Mouse (Mus musculus) spleen, adult 2 months (tissue): ENCODE measurements around the gene Kcnab1.

Source experiments
- CTCF ChIP-seq: fragments of 200-500 bp; IDR thresholded peaks from 2 replicates; pipeline ENCODE4 v1.5.1; 2011; ENCODE audit warnings: mild to moderate bottlenecking, inconsistent platforms; ENCODE audit not compliant: insufficient read depth, insufficient read length, insufficient replicate concordance; ENCODE audit errors: extremely low read depth
- POLR2A ChIP-seq: fragments of 200-500 bp; IDR thresholded peaks from 2 replicates; pipeline ENCODE4 v1.6.1; 2011; ENCODE audit warnings: low read depth, low read length, inconsistent platforms

DNA sequence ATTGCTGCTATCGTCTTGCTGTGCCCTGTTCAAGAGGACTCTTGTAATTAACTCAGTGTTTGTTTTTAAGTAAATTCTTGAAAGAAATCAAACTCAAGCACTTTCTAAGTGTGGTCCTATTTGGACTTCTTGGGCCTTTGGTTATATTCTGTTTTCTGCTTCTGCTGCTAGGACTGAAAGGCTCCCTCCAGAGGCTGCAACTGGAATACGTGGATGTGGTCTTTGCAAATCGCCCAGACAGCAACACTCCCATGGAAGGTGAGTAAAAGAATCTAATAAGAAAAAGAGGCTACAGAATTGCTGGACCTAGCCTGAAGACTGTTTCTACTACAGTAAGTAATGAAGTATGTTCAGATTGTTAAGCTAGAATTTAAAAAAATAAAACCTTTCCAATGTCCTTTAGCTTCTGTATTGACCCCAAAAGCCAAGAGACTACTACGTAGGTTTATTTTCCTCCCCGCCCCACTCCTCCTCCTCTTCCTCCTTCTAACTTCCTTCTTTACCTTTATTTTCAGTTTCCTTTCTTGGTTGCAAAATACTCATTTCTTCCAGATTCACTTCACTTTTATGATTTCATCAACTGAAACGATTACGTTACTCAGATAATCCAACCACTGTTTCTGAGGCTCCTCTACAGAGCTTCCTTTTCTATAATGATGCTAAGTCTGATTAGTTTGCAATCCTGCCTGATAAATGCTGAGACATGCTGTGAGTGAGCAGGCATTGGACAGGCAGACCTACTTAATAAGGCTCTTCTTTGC, 210.2 kb downstream of the Kcnab1 start:
- TF ChIP-seq CTCF (no peak), POLR2A (no peak)
